Mouse (Mus musculus) C2C12 (cell line): ENCODE measurements around the gene Ggt1. TPM values are rescaled to one million over a fixed set of nuclear protein-coding genes. Genes with fewer than 3 reads are reported as not detected.

Source experiments
- H3K27me3 ChIP-seq: one replicate; pipeline ENCODE4 v1.6.1; 2011; ENCODE audit not compliant: control insufficient read depth, insufficient read depth, insufficient read length
- H3K36me3 ChIP-seq: one replicate; pipeline ENCODE4 v1.6.1; 2011; ENCODE audit not compliant: control insufficient read depth, insufficient read depth
- H3K4me3 ChIP-seq: one replicate; pipeline ENCODE4 v1.5.1; 2011; ENCODE audit warnings: mild to moderate bottlenecking, control low read depth; ENCODE audit not compliant: poor library complexity, insufficient read depth, severe bottlenecking
- H3K79me2 ChIP-seq: one replicate; pipeline ENCODE4 v1.6.1; 2011; ENCODE audit not compliant: control insufficient read depth, insufficient read depth
- H3K79me3 ChIP-seq: one replicate; pipeline ENCODE4 v1.6.1; 2011; ENCODE audit warnings: low read depth, control low read depth
- H3ac ChIP-seq: one replicate; pipeline ENCODE3; 2011; ENCODE audit warnings: low read depth; ENCODE audit not compliant: control insufficient read depth, insufficient read length
- CEBPB ChIP-seq: IDR thresholded peaks from one replicate; pipeline ENCODE4 v1.6.1; 2011; ENCODE audit warnings: low read depth, mild to moderate bottlenecking, control low read depth, moderate library complexity
- CTCF ChIP-seq: IDR thresholded peaks from one replicate; pipeline ENCODE4 v1.5.1; 2011; ENCODE audit not compliant: control insufficient read depth, insufficient read depth, insufficient read length
- FOSL1 ChIP-seq: IDR thresholded peaks from one replicate; pipeline ENCODE4 v1.8.0; 2011; ENCODE audit warnings: mild to moderate bottlenecking, low read length; ENCODE audit not compliant: poor library complexity, insufficient read depth, severe bottlenecking
- MAX ChIP-seq: IDR thresholded peaks from one replicate; pipeline ENCODE4 v1.6.1; 2011; ENCODE audit warnings: mild to moderate bottlenecking, control low read depth
- MYOD1 ChIP-seq: IDR thresholded peaks from one replicate; pipeline ENCODE4 v1.6.1; 2011; ENCODE audit warnings: low read depth; ENCODE audit not compliant: control insufficient read depth, insufficient read length
- MYOG ChIP-seq: IDR thresholded peaks from one replicate; pipeline ENCODE4 v1.6.1; 2011; ENCODE audit not compliant: control insufficient read depth, insufficient read length; ENCODE audit errors: extremely low read depth
- USF1 ChIP-seq: IDR thresholded peaks from one replicate; pipeline ENCODE4 v1.6.1; 2011; ENCODE audit warnings: low read depth, mild to moderate bottlenecking, control low read depth, moderate library complexity
- polyA plus RNA-seq: library from polyadenylated mRNA; unstranded; fragments of >200 nt; fragmentation: generic; extraction: Trizol; gene quantifications from one replicate; pipeline ENCODE4 v1.2.1, GENCODE M21; 2012; ENCODE audit warnings: missing spikeins

The Ggt1 gene
- polyA plus RNA-seq, 1 experiment = 0.12 TPM

DNA sequence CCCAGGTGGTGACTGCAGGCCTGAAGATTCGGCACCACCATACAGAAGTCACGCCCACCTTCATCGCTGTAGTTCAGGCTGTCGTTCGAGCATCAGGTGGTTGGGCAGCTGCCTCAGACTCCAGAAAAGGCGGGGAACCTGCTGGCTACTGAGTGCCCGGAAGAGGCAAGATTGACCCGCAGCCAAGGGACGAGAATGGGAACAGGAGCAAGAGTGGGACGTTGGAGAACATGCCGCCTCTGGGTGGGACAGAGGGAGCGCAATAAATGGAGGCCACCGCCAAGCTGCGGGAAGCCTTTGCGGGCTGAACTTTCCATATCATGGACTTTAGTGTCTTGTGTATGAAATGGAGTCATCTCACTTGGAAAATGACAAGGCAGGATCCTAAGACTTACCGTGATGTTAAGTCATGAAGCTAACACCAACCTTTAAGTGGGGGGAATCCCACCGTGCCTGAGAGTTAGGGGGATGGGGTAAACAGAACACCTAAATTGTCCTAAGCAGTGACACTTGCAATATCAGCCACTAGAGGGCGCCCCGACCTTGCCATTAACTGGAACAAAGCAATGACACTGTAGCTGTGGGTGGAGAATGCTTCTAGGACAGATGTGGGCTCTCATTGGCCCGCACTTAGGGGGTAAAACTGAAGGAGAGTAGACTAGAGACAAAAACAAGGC, 24.6 kb downstream of the Ggt1 start:
- Histone ChIP-seq H3K79me2 (no peaks in the 10 kb centered on the region), H3K27me3 (peaks cover 17% of the 10 kb centered on the region), H3ac (no peak overlapping the region), H3K36me3 (no peaks in the 10 kb centered on the region), H3K4me3 (no peak overlapping the region), H3K79me3 (no peaks in the 10 kb centered on the region)
- TF ChIP-seq CTCF (peak; percentile 74), MYOD1 (no peak), USF1 (no peak)

- H3K79me3 ChIP-seq = no peaks in the 10 kb centered on the region
- no peak overlapping the region for H3ac ChIP-seq
- no peaks in the 10 kb centered on the region for H3K36me3 ChIP-seq
- H3K79me2 ChIP-seq = no peaks in the 10 kb centered on the region
- peaks cover 17% of the 10 kb centered on the region for H3K27me3 ChIP-seq
- no peak overlapping the region for H3K4me3 ChIP-seq
- TF ChIP-seq MYOG (no peak), CTCF (no peak), CEBPB (no peak)
Observed at GRCm38 (mm10) chr10:75586553-75586879, 25.1 kb downstream of the Ggt1 start.

GRCm38 (mm10) chr10:75587781-75588180, 26.4 kb downstream of the Ggt1 start:
- Histone ChIP-seq H3K36me3 (no peaks in the 10 kb centered on the region), H3K79me2 (no peaks in the 10 kb centered on the region), H3K27me3 (peaks cover 17% of the 10 kb centered on the region), H3ac (no peak overlapping the region), H3K79me3 (no peaks in the 10 kb centered on the region), H3K4me3 (no peak overlapping the region)
- no peak for TF ChIP-seq MAX
- TF ChIP-seq MYOG = no peak
- no peak for TF ChIP-seq FOSL1
- no peak for TF ChIP-seq USF1
- TF ChIP-seq CTCF = no peak
- no peak for TF ChIP-seq CEBPB
- no peak for TF ChIP-seq MYOD1

DNA sequence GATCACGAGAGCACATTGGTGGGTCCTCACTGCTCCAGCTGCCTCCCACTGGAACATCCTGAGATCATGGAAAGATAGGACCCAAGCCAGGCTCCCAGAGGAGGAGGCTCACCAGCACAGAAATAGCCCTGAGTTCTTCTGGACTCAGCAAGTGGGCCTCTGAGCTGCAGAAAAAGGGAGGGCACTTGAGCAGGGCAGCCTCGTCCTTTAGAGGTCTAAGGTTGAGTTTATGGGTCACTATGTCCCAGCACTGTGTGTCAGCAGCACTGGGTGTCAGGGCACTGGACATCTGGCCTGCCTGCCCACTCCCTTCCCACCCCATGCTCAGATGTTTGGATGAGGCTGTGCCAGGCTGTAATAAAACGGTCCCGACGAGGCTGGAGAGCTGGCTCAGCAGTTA, 26.9 kb downstream of the Ggt1 start:
- no peaks in the 10 kb centered on the region for H3K36me3 ChIP-seq
- H3K27me3 ChIP-seq = peaks cover 16% of the 10 kb centered on the region
- H3K79me2 ChIP-seq = no peaks in the 10 kb centered on the region
- H3K79me3 ChIP-seq = no peaks in the 10 kb centered on the region
- no peak overlapping the region for H3K4me3 ChIP-seq
- H3ac ChIP-seq = no peak overlapping the region
- TF ChIP-seq MAX (no peak), USF1 (no peak), CEBPB (no peak), MYOD1 (no peak), FOSL1 (no peak), CTCF (no peak), MYOG (no peak)

- Histone ChIP-seq H3K27me3 (peaks cover 10% of the 10 kb centered on the region), H3K4me3 (no peak within 1 kb of the TSS), H3ac (no peak within 1 kb of the TSS), H3K79me3 (no peaks in the 10 kb centered on the region), H3K79me2 (no peaks in the 10 kb centered on the region), H3K36me3 (no peaks in the 10 kb centered on the region)
- TF ChIP-seq MAX = no peak
- TF ChIP-seq FOSL1 = no peak
- TF ChIP-seq USF1 = no peak
- TF ChIP-seq CTCF = no peak
- TF ChIP-seq MYOD1 = no peak
- TF ChIP-seq CEBPB = no peak
- TF ChIP-seq MYOG = no peak
Observed at GRCm38 (mm10) chr10:75589129-75589528, 27.7 kb downstream of the Ggt1 start, which contains the start of gene Ggt5. Gene Ggt5, plus strand, starts transcription at chr10:75589340.

DNA sequence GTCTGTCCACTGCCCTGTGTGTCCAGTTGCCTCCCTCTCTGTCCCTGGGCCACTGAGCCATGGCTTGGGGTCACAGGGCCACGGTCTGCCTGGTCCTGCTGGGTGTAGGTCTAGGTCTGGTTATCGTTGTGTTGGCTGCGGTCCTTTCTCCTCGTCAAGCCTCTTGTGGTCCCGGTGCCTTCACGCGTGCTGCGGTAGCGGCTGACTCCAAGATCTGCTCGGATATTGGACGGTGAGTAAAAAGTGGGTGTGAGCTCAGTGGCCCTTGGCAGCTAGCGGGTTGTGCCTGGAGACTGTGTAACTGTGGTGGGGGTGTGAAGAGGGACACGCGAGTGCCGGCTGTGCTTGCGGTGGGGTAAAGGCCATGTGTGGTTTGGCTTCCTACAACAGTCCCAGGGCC, 28.2 kb downstream of the Ggt1 start:
- Histone ChIP-seq H3K4me3 (no peak overlapping the region), H3K79me2 (no peaks in the 10 kb centered on the region), H3K36me3 (no peaks in the 10 kb centered on the region), H3K79me3 (no peaks in the 10 kb centered on the region), H3ac (no peak overlapping the region), H3K27me3 (peaks cover 10% of the 10 kb centered on the region)
- no peak for TF ChIP-seq FOSL1

GRCm38 (mm10) chr10:75591211-75591894, 29.9 kb downstream of the Ggt1 start:
- TF ChIP-seq CEBPB = no peak
- no peak for TF ChIP-seq USF1
- TF ChIP-seq MYOD1 = no peak
- TF ChIP-seq MYOG = no peak
- Histone ChIP-seq H3K27me3 (no peaks in the 10 kb centered on the region), H3K79me2 (no peaks in the 10 kb centered on the region), H3K4me3 (no peak overlapping the region), H3ac (no peak overlapping the region), H3K36me3 (no peaks in the 10 kb centered on the region), H3K79me3 (no peaks in the 10 kb centered on the region)
